Mouse (Mus musculus): Measurements from ENCODE around the gene Arhgdia. TPM values are rescaled to one million over a fixed set of nuclear protein-coding genes. Genes with fewer than 3 reads are reported as not detected.

The Arhgdia gene
- total and polyA plus RNA-seq, 3 experiments, result 172 to 958 (median 417) TPM

DNA sequence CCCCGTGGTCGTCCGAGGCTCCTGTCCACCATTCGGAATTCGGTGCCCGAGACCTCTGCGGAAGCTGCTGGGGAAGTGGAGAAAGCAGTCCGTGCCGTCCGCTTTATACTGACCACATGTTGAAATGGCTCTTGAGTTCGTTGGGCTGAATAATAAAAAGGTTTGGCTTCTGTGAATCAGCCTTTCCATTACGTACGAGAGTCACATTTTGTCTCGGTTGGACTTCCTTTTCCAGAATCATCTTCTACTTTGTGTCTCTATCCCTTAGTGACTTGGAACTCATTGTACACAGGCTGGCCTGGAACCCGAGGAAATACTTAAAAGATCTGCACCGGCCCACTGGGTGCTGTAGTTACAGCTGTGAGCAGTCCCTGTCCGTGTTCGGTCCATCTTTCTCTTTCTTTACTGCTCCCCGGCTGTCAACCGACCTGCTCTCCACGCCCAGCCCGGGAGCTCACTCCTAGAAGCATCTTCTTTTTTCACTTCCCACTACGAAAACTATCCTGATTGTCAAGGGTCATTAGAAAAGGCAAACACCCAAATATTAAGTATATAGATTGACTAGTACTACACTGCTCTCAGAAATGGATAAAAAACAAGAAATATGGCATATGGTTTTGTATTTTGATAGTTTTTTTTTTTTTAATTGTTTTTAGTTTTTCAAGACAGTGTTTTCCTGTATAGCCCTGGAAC, 7.7 kb downstream of the Arhgdia start (continued):
- TF ChIP-seq MAX (IDR thresholded peaks at IDR 0.05; ENCODE audit: low read length) (peak; percentile 75; the same call in 1 of the 2 replicates), NELFE (IDR thresholded peaks at IDR 0.05; ENCODE audit: low read depth, low read length) (no peak), E2F4 (IDR thresholded peaks at IDR 0.05; ENCODE audit: insufficient replicate concordance, low read depth, low read length) (0 out of 2 replicates have a peak, but pooled peaks have one; percentile 25), MAZ (IDR thresholded peaks at IDR 0.05; ENCODE audit: low read depth, low read length) (no peak), UBTF (IDR thresholded peaks at IDR 0.05; ENCODE audit: low read depth, low read length) (peak; percentile 39; the same call in 1 of the 2 replicates), ZC3H11A (IDR thresholded peaks at IDR 0.05; ENCODE audit: low read depth, low read length) (no peak), ZKSCAN1 (IDR thresholded peaks at IDR 0.05; ENCODE audit: borderline replicate concordance, low read depth, low read length) (no peak)

DNA sequence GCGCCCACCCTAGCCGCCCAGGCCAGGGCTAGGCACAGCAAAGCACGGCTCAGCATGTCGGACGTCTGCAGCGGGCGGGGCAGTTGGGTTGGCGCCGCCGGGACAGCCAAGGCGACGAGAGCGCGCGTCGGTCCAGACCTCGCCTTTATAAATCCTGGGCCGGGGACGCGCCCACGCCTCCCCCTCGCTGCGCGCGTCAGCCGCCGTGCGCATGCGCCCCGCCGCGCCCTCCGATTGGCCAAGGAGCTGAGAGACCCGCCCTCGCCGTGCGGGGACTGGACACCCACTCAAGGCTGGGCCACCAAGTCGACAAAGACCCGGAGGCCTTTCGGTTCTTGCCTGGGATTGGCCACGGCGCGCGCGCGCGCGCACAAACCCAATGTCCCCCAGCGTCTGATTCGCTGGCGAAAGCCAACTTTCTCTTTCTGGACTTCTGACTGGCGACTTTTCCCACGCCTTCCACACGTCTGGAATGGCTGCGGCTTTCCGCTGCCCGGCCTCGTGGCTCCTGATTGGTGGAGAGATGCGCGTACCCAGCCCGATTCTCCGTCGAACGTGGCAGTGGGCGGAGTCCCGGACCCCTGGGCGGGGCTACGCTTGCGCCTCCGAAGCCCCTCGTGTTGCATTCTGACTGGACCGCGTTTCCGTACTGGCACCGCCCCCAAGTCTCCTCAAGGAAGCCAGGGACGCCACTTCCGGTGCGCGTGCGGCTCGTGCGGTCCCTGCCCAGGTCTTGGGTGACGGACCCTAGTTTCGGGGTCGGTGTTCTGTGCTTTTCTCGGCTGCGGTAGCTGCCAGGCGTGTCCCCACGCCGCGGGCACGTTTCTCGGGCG, 8.5 kb downstream of the Arhgdia start, which contains the start of gene P4hb:
TSS of gene P4hb (minus strand) at position 502 of the 833 bp plus-strand sequence.
- H3K4me1 ChIP-seq (ENCODE audit: control insufficient read depth in 1 of 2, insufficient read depth in 2 of 2), result peaks cover 4 to 51% of the 10 kb centered on the region in 2 experiments
- H3K79me2 ChIP-seq (replicated peaks; ENCODE audit: control insufficient read depth, extremely low read depth, insufficient read depth, poor library complexity, severe bottlenecking), result peaks cover 39% of the 10 kb centered on the region
- peak within 1 kb of the TSS; percentile 98 for H3K9ac ChIP-seq (ENCODE audit: insufficient read depth, low read depth)
- peak; percentile 100 for DNase-seq (ENCODE audit: extremely low read depth)
- in situ Hi-C loops (cut with MboI; ENCODE audit: low pct_ligation_motif_present, low pct_unique_long_range_greater_than_20kb, low sequenced_read_pairs) (no loop called here), dilution Hi-C loops (cut with MboI; ENCODE audit: extremely low pct_ligation_motif_present, extremely low pct_unique_long_range_greater_than_20kb, low sequenced_read_pairs) (no loop called here)
- H3K9me3 ChIP-seq (replicated peaks; ENCODE audit: low read length), result no peaks in the 10 kb centered on the region
- peak within 1 kb of the TSS; percentile 79 for H3K4me2 ChIP-seq (ENCODE audit: insufficient read depth, low read depth, poor library complexity, severe bottlenecking)
- H3K4me3 ChIP-seq (replicated peaks in 1 of 3; ENCODE audit: low read depth in 2 of 3, low read length in 2 of 3, poor library complexity in 1 of 3), result peak within 1 kb of the TSS; percentile 81 to 93 (median 93)
- H3K27me3 ChIP-seq (replicated peaks), result no peaks in the 10 kb centered on the region
- peak within 1 kb of the TSS; percentile 92 for H3K27ac ChIP-seq (ENCODE audit: insufficient read depth, low read depth)
- peaks cover 36 to 48% of the 10 kb centered on the region in 2 experiments for H3K36me3 ChIP-seq (replicated peaks in 1 of 2; ENCODE audit: control insufficient read depth in 1 of 2, insufficient read depth in 1 of 2, low read length in 1 of 2)
- TF ChIP-seq RAD21 (IDR thresholded peaks at IDR 0.05; ENCODE audit: low read depth, low read length) (no peak), SMC3 (IDR thresholded peaks at IDR 0.05; ENCODE audit: low read depth, low read length) (no peak), USF1 (IDR thresholded peaks at IDR 0.05; ENCODE audit: low read depth, low read length) (no peak; the same call in 1 of the 2 replicates), KAT2A (IDR thresholded peaks at IDR 0.05; ENCODE audit: insufficient replicate concordance, low read length) (0 out of 2 replicates have a peak, but pooled peaks have one; percentile 52), POLR2AphosphoS2 (IDR thresholded peaks at IDR 0.05; ENCODE audit: low read depth, low read length) (peak; percentile 95), HCFC1 (IDR thresholded peaks at IDR 0.05; ENCODE audit: low read depth, low read length) (peak; percentile 72), TBP (conservative IDR thresholded peaks at IDR 0.05; ENCODE audit: low read depth, low read length) (peak; percentile 95), MYC (IDR thresholded peaks at IDR 0.05; ENCODE audit: low read depth, low read length) (no peak; the same call in 1 of the 2 replicates), TCF12 (IDR thresholded peaks at IDR 0.05; ENCODE audit: low read depth, low read length) (peak; percentile 90), E2F4 (IDR thresholded peaks at IDR 0.05; ENCODE audit: insufficient replicate concordance, low read depth, low read length) (peak; percentile 95), ZKSCAN1 (IDR thresholded peaks at IDR 0.05; ENCODE audit: borderline replicate concordance, low read depth, low read length) (no peak), POLR2A (IDR thresholded peaks at IDR 0.05; ENCODE audit: low read depth, low read length) (peak; percentile 99), IRF4 (IDR thresholded peaks at IDR 0.05; ENCODE audit: low read depth, low read length) (peak; percentile 68; the same call in 1 of the 2 replicates), PAX5 (IDR thresholded peaks at IDR 0.05; ENCODE audit: low read length) (no peak), MEF2A (IDR thresholded peaks at IDR 0.05; ENCODE audit: borderline replicate concordance, low read depth, low read length) (peak; percentile 28; the same call in 1 of the 2 replicates), NELFE (IDR thresholded peaks at IDR 0.05; ENCODE audit: low read depth, low read length) (peak; percentile 100), SIN3A (IDR thresholded peaks at IDR 0.05; ENCODE audit: low read length) (peak; percentile 89), JUND (conservative IDR thresholded peaks at IDR 0.05; ENCODE audit: low read depth, low read length) (no peak), GABPA (IDR thresholded peaks at IDR 0.05; ENCODE audit: insufficient replicate concordance, low read depth, low read length) (no peak), JUN (IDR thresholded peaks at IDR 0.05; ENCODE audit: insufficient read depth, low read depth, low read length) (no peak), ZNF384 (IDR thresholded peaks at IDR 0.05; ENCODE audit: low read depth, low read length) (no peak), RCOR1 (conservative IDR thresholded peaks at IDR 0.05; ENCODE audit: low read depth, low read length) (0 out of 2 replicates have a peak, but pooled peaks have one; percentile 13), MXI1 (IDR thresholded peaks at IDR 0.05; ENCODE audit: low read depth, low read length) (peak; percentile 91), CTCF (conservative IDR thresholded peaks at IDR 0.05 in 1 of 2, IDR thresholded peaks at IDR 0.05 in 1 of 2; ENCODE audit: low read depth in 2 of 2, low read length in 2 of 2) (no peak), NRF1 (IDR thresholded peaks at IDR 0.05; ENCODE audit: low read depth, low read length) (peak; percentile 86), ELF1 (IDR thresholded peaks at IDR 0.05; ENCODE audit: low read depth, low read length) (peak; percentile 95), MAFK (IDR thresholded peaks at IDR 0.05; ENCODE audit: insufficient replicate concordance, low read length) (no peak), CHD1 (IDR thresholded peaks at IDR 0.05; ENCODE audit: low read depth, low read length) (no peak), ZMIZ1 (IDR thresholded peaks at IDR 0.05; ENCODE audit: low read depth, low read length) (peak; percentile 99)
